Mouse (Mus musculus) adipocyte (in vitro differentiated cells): Measurements from ENCODE around the gene Dcaf17.

Experiments used
- DNase-seq: peaks from one replicate; pipeline ENCODE4 v3.0.0-alpha.2; 2016; ENCODE audit warnings: low spot score

Gene Dcaf17

DNA sequence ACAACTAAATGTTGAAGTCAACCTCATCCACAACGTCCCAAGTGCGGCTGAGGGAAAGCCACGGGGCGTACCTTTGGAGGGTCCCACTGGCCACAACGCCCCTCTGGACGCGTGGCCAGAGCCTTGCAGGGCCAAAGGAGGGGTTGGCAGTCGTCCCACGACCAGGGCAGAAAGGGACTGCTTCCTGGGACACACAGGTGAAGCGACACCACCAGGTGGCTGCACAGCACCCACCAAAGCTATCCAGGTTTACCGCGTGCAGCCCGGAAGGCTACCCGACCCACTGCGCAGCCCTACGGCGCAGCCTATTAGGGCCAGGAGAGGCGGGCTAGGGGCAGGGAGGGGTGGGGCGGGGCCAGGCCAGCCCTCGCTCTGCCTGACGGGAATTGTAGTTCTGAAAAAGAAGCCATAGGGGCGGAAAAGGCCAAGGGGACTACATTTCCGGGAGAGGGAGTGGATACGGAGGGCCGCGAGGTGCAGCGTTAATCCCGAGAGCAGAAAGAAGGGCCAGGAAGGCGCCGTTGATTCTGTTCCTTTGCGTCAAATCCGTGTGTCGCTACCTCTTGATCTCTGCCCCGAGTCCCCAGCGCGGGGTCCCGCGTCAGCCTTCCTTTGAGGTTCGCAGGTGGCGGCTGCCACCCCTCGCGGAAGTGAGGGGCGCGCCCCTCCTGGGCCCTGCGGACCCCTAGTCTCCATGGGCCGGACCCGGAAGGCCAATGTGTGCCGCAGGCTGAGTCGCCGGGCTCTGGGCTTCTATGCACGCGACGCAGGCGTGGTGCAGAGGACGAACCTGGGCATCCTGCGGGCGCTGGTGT, at the start of gene Dcaf17, which contains the start of gene Mettl8:
TSS of gene Dcaf17 (plus strand) at position 29 of the 815 bp plus-strand sequence.
TSS of gene Mettl8 (minus strand) at position 284 of the 815 bp plus-strand sequence.
- DNase-seq, result peak; percentile 99

GRCm38 (mm10) chr2:71011816-71012215, 43.3 kb upstream of the Dcaf17 start:
- peak; percentile 13 for DNase-seq

DNA sequence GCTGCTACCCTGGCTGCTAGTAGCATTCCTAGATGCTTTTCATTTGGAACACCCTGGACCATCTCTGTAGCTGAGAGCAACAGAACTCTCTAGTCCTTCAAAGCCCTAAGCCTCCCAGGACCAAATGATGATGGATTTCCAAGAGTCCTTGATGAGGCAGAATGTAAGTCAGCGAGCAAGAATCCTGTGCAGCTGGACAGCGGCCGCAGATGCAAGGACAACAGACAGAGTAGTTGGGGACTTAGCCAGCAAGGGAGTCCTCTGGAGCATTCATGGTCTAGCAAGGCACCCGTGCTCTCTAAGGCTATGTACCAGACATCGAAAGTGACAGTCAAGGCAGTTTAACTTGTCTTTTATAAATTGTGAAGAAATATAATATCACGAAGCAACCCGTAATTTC, 41.6 kb upstream of the Dcaf17 start:
- no peak for DNase-seq

DNA sequence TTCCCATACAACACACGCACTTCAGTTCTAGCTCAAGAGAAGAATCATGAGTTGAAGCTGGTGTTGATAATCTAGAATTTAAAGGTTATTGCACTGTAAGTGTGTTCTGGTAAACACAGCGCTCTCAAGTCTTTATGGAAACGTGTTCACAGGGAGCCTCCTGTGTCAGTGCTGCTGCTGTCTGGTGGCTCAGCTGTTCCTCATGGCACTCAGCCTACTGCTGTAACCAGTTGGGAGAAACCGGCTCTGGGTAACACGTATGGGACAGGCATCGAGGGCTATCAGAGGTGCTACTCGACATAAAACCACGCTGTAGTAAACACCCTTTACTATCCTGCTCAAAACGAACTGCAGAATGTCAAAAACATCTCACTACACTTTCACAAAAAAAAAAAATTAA, 35.9 kb upstream of the Dcaf17 start:
- no peak for DNase-seq

GRCm38 (mm10) chr2:71019704-71020375, 35.3 kb upstream of the Dcaf17 start:
- DNase-seq, result no peak

- no peak for DNase-seq
Observed at GRCm38 (mm10) chr2:71020674-71021073, 34.5 kb upstream of the Dcaf17 start.

GRCm38 (mm10) chr2:71022991-71023390, 32.1 kb upstream of the Dcaf17 start:
- no peak for DNase-seq

- DNase-seq, result no peak
Observed at GRCm38 (mm10) chr2:71023986-71024385, 31.1 kb upstream of the Dcaf17 start.

GRCm38 (mm10) chr2:71025576-71026315, 29.4 kb upstream of the Dcaf17 start:
- no peak for DNase-seq

DNA sequence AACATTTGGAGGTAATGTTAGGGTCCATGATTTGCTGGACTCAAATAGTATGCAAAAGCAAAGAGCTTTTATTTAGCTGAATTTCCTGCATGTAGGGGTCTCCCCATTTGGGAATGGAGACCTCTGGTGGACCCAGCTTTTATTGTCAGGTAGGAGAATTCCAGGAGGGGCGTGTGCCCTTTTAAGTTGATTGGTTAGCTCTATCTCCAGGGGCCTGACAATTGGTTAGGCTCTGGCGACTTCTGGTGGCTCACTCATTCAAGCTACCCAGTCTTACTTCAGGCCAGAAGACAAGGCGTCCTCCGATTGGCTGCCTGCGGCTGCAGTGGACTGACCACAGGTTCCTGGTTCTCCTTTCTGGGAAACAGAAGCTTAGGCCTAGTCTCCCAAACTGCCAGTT, 28.3 kb upstream of the Dcaf17 start:
- no peak for DNase-seq

GRCm38 (mm10) chr2:71027631-71028030, 27.5 kb upstream of the Dcaf17 start:
- no peak for DNase-seq

DNA sequence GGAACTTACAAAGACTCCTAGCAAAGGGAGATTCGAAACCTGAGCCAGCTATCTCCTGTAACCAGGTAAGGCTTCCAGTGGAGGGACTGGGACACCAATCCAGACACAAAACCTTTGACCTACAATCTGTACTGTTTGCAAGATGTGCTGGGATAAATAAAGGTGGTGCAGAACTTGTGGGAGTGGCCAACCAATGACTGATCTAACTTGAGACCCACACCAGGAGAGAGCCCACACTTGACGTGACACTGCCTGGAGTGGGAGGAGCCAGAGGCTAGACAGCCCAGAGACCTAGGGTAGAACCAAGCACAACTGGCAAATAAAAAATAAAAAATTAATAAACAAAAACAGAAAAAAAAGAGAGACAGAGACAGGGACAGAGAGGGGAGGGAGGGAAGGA, 24.5 kb upstream of the Dcaf17 start:
- DNase-seq, result no peak

- no peak for DNase-seq
Observed at GRCm38 (mm10) chr2:71031973-71032794, 22.9 kb upstream of the Dcaf17 start.

- DNase-seq, result no peak
Observed at GRCm38 (mm10) chr2:71033014-71033413, 22.1 kb upstream of the Dcaf17 start.

DNA sequence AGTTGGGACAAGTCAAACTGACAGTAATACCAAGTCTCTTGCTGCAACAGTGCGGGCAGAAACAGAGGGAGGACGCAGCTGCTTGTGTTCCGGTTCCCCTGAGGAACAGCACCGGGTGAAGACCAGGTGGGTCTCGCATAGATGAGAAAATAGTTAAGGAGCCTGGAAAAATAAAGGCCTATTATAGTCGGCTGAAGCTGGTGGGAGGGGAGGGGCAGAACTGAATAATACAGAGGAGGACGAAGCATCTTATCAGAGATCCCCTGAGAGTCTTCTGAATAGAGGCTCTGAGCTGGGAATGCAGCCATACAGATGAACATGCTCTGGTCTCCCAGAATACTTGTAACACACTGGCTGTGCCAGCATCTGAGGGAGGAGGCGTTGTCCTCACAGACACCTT, 21.1 kb upstream of the Dcaf17 start:
- no peak for DNase-seq

- DNase-seq, result no peak
Observed at GRCm38 (mm10) chr2:71037447-71037846, 17.7 kb upstream of the Dcaf17 start.

DNA sequence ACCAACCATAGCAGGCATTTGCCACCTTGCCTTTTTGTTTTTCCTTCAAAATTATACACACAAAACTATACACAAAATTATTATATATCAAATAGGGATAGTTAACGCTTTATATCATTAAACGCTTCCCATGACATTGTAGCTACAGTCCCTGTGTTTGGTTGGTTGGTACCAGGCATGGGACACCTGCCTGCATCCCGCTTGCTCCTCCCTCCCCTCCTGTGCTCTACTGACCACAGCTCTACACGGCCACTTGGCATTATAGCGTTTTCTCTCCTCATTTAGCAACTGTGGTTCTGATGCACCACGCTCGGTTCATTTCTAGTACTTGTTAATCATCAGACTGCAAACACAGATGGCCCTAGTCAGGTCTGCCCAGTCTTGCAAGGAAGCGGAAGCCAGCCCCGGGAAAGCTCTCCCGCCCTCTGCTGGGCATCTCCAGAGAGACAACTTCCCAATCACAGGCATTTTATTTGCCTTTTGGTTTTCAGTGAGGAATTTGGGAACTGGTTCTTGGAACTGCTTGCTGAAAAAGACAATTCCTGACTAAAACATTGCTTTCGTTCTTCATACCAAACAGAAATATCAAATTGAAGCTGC, 15.5 kb upstream of the Dcaf17 start:
- DNase-seq, result peak; percentile 79

DNA sequence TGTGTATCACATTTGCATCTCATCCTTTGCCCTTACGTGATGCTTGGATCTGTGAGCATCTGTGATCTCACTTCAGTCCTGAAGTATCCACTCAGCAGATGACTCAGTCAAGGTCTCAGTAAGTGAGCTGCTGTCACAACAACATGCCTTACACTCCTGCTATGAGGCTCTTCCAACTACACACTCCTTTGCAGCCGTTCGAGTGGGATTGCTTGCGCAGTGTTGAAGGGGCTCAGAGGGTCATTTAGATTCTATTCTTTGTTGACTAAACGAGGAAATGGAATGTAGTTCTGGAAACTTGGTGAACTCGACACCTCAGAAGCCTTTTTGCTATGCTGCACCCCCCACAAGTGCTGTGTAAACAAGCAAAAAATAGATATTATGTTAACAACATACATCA, 9.0 kb upstream of the Dcaf17 start:
- DNase-seq, result no peak

- no peak for DNase-seq
Observed at GRCm38 (mm10) chr2:71046751-71047320, 8.3 kb upstream of the Dcaf17 start.

GRCm38 (mm10) chr2:71048896-71049295, 6.2 kb upstream of the Dcaf17 start:
- no peak for DNase-seq

DNA sequence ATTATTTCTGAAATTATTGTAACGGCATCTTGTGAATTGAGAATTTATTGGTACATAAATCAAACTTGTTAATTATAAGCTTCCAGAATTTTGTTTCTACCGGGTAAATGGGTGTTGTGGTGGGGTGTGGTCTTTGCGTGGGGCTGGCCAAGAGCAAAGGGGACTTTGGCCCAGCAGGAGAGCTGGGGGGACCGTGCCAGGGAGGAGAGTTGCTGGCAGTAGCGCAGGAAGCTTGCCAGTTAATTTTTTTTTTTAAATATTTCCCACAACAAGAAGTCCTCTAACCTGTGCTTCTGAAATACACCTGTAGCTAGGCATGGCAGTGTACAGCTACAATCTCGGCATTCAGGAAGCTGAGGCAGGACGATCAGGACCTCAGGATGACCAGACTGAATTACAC, 4.6 kb upstream of the Dcaf17 start:
- DNase-seq, result no peak
